Mouse (Mus musculus): ENCODE data around the gene Hpse.

Gene Hpse

GRCm38 (mm10) chr5:100719235-100720088 lies at the start of gene Hpse:
Hpse (minus strand) TSS chr5:100719716.
- peak; percentile 59 for DNase-seq (ENCODE audit: low read depth, low spot score)

GRCm38 (mm10) chr5:100766026-100766425 lies 46.5 kb upstream of the Hpse start:
- no peak for DNase-seq (ENCODE audit: low read depth, low spot score)

GRCm38 (mm10) chr5:100761736-100762135 lies 42.2 kb upstream of the Hpse start:
- DNase-seq (ENCODE audit: low read depth, low spot score): no peak

- no peak for DNase-seq (ENCODE audit: low read depth, low spot score)
These were observed 40.6 kb upstream of the Hpse start for GRCm38 (mm10) chr5:100760049-100760663.

GRCm38 (mm10) chr5:100758121-100758520 lies 38.6 kb upstream of the Hpse start:
- no peak for DNase-seq (ENCODE audit: low read depth, low spot score)

- no peak for DNase-seq (ENCODE audit: low read depth, low spot score)
These were observed 33.9 kb upstream of the Hpse start for GRCm38 (mm10) chr5:100753407-100753806.

- DNase-seq (ENCODE audit: low read depth, low spot score): no peak
These were observed 32.1 kb upstream of the Hpse start for GRCm38 (mm10) chr5:100751655-100752054.

- DNase-seq (ENCODE audit: low read depth, low spot score): no peak
These were observed 31.2 kb upstream of the Hpse start for GRCm38 (mm10) chr5:100750617-100751255.

- no peak for DNase-seq (ENCODE audit: low read depth, low spot score)
These were observed 19.3 kb upstream of the Hpse start for GRCm38 (mm10) chr5:100738802-100739201.

- DNase-seq (ENCODE audit: low read depth, low spot score): no peak
These were observed 17.4 kb upstream of the Hpse start for GRCm38 (mm10) chr5:100736919-100737318.

- DNase-seq (ENCODE audit: low read depth, low spot score): no peak
These were observed 15.0 kb upstream of the Hpse start for GRCm38 (mm10) chr5:100734535-100734934.

GRCm38 (mm10) chr5:100728757-100729156 lies 9.2 kb upstream of the Hpse start:
- DNase-seq (ENCODE audit: low read depth, low spot score): peak; percentile 76

GRCm38 (mm10) chr5:100726001-100726400 lies 6.5 kb upstream of the Hpse start:
- DNase-seq (ENCODE audit: low read depth, low spot score): no peak

GRCm38 (mm10) chr5:100716762-100717161 lies 2.8 kb downstream of the Hpse start:
- DNase-seq (ENCODE audit: low read depth, low spot score): no peak

GRCm38 (mm10) chr5:100711219-100711618 lies 8.3 kb downstream of the Hpse start:
- DNase-seq (ENCODE audit: low read depth, low spot score): no peak

GRCm38 (mm10) chr5:100710012-100710411 lies 9.5 kb downstream of the Hpse start:
- DNase-seq (ENCODE audit: low read depth, low spot score): no peak

- DNase-seq (ENCODE audit: low read depth, low spot score): no peak
These were observed 10.5 kb downstream of the Hpse start for GRCm38 (mm10) chr5:100709035-100709434.

- no peak for DNase-seq (ENCODE audit: low read depth, low spot score)
These were observed 12.8 kb downstream of the Hpse start for GRCm38 (mm10) chr5:100706675-100707074.

- DNase-seq (ENCODE audit: low read depth, low spot score): peak; percentile 19
These were observed 15.2 kb downstream of the Hpse start for GRCm38 (mm10) chr5:100704272-100704671.

- DNase-seq (ENCODE audit: low read depth, low spot score): no peak
These were observed 17.2 kb downstream of the Hpse start for GRCm38 (mm10) chr5:100702325-100702724.

- DNase-seq (ENCODE audit: low read depth, low spot score): no peak
These were observed 18.5 kb downstream of the Hpse start for GRCm38 (mm10) chr5:100700861-100701620.

- no peak for DNase-seq (ENCODE audit: low read depth, low spot score)
These were observed 21.6 kb downstream of the Hpse start for GRCm38 (mm10) chr5:100697886-100698285.
